Mouse (Mus musculus): Measurements from ENCODE around the gene Abcb5.
"Not testable (repeated sequence)": the region's sequence is repeated elsewhere in the genome, so short reads cannot be mapped to it uniquely, and the experiment has no call there.

Gene Abcb5

DNA sequence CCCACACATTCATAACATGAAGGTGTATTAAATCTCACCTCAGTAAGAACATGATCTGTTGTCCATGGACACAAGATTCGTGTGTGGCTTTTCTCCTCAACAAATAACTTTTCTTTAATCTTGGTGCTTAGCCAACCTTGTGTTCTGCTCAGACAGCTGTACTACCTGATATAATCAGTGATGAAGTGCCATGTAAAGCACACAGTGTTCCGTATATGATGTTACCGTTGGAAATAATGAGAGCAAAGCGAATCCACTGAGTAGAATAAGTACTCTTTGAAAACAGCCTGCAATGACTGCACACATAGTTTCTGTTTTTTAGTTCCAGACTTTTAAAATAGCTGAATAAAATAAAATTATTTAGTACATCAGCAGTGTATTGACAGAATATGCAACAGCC is at the start of gene Abcb5:
TSS of gene Abcb5 (minus strand) at position 101 of the 400 bp plus-strand sequence.
- DNase-seq (ENCODE audit: low spot score in 2 of 2) = no peak

DNA sequence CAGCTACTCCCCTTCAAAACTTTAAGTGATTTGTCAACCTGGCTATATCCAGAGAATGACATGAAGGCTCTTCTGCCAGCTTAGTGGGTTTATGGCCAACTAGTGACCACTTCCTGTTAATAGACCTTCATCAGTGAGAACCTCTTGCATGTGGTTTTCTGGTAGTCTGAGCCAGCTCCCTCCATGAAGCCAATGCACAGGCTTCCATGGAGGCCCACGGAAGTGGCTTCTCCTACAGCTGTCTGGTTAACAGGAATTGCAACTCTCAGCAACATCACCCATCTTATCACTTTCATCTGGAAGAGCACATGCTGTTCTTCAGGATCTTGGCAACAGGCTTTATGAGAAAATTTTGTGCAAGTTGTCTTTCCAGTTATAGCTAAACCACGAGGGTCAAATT is 33.0 kb upstream of the Abcb5 start:
- DNase-seq (ENCODE audit: low spot score in 2 of 2) = no peak

DNA sequence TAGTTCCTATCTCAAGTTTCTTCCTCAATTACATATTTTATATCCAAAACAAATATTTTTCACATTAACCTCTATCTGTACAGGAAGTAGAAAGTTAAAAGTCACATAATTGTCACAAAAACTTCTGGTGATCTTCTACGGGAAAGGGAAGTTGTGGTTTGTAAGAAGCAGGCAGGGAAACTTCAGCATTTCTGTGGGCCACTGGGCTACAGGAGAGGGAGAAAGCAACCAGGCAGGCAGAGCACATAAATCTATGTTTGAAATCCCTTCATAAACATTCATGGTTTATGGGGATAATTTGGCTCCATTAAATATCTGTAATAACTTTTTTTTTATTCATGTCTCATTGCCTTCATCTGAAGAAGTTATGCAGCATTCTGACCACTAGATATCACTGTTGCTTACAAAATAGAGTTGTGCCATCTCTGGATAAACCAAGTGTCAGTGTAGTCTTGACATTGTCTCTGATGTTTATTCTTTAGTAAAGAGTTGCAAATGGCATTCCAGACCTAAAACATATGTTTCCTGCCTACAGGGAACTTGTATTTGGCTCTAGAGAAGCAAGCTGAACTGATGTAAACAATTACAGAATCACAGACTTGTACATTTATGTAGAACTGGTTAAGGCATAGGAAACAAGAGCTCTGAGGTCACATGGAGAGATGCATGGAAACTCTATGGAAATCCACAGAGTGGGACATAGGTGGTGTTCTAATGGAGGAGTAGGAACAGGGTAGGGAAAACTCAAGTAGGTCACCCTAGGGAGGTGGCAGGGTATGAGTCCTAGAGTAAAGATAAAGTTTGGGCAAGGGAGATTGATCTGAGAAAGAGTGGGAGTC is 28.3 kb upstream of the Abcb5 start:
- DNase-seq (ENCODE audit: low spot score in 2 of 2) = no peak

DNA sequence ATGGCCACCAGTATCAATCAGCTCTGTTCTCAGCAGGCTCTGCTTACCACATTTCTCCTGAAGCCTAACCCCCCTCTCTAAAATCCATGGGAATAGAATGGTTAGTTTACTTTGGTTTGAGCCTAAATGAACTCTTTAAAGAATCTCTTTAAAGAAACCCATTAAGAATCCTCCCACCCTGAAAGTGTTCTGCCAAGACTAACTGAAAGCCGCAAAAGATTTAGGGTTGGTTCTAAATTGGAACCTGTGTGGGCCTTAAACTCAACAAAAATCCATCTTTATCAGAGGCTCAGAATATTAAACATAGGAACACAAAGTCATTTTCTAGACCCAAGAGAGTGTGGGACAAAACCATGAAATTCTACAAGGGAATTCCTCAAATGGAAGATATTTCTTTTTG is 18.6 kb upstream of the Abcb5 start:
- DNase-seq (ENCODE audit: low spot score in 2 of 2) = no peak

DNA sequence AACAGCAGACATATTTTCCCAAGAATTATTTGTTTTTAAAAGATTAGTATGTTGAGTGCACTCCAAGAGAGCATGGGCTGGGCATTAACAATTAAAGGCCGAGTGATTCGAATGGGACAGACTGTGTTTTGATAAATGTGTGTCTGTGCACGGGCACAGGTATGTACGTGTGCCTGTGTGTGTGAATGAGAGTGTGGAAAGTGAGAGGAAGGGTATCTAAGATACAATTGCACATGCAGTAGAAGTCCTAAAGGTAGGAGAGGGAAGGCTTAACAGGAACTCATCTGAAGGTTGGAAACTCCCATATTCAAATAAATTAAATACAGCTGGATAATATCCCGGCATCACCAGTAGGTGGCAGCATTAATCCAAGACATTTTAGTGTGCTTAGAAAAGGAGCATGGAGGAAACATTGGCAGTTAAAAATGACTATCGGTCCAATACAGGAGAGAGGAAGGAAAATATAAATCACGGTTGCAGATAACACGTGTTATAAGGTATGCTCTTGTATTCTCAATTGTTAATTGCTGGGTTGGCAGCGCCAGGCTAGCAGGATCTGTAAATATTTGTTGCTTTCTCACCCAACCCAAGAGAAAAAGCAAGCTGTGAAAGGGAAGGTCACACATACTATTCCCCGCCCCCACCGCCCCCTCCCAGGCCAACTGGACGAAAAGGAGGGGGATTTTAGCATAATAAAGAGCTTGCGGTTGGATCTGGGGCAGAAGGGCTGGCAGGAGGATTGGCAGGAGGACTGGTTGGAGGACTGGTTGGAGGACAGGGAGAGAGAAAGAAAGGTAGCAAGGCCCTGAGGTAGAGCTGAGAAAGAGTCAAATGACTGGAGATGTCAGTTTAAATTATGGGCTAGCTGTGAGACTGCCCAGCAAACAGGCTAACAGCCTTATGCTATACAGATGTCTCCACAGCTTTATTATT is 35.6 kb downstream of the Abcb5 start:
- DNase-seq (ENCODE audit: low spot score in 2 of 2) = peak; percentile 47 to 53

DNA sequence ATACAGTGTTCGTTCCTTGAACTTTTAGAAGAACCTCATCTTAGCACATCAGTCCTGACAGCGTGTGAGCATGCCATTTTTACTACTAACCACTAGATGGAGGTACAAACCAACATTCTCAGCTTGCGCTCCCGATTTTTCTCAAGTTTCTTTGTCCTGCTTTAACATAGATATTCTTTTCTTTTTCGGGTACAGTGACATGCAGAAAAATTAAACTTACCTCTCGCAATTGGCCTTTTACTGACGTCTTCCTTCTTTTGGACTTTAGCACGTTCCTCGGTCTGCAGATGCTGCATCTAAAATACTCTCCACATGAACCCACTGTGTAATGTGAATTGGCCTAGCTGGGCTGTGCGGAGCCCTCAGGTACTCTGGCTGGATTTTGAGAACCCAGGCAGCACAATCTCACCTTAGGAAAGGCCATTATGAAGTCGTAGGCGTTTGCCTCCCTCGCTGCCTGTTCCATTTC is 39.4 kb downstream of the Abcb5 start:
- no peak for DNase-seq (ENCODE audit: low spot score in 2 of 2)

DNA sequence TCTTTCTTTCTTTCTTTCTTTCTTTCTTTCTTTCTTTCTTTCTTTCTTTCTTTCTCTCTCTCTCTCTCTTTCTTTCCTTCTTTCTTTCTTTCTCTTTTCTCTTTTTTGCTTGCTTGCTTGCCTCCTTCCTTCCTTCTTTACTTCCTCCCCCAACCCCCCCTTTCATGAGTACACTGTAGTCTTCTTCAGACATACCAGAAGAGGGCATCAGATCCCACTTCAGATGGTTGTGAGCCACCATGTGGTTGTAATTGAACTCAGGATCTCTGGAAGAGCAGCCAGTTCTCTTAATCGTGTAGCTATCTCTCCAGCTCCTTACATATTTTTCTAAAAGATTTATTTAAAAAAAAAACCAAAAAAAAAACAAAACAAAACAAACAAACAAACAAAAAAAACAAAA is 42.3 kb downstream of the Abcb5 start:
- not testable (repeated sequence) for DNase-seq (ENCODE audit: low spot score in 2 of 2)

DNA sequence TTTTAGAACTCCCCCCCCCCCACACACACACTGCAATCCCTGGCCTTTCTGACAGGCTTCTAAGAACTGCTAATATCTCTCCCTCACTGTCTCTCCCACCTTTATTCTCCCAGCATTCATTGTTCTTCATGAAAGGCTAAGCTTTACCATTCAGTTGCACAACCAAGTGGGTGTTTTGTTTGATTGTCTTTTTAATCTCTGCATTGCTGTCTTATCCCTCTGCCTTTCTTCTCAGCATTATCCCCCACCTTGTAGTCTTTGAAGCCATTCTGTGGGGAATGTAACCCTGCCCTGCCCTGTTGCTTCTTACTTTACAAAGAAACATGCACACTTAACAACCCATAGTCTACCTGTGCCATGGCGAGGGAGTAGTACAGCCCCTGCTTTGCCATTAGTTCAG is 48.5 kb downstream of the Abcb5 start:
- DNase-seq (ENCODE audit: low spot score in 2 of 2) = no peak

DNA sequence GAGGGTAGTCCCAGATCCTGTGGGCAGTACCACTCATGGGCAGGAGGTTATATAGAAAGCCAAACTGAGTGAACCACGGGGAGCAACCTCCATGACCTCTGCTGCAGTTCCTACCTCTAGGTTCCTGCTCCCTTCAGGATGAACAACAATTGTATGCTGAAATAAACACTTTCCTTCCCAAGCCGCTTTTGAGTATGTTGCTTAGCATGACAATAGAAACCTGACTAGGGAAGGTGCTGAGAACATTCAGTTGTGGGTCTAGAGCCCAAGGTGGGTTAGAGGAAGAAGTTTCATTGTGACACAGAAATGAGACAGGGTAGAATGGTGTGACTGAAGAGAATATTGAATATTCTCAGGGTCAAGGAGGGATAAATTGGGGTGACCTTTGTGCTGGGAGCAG is 55.9 kb downstream of the Abcb5 start:
- no peak for DNase-seq (ENCODE audit: low spot score in 2 of 2)

DNA sequence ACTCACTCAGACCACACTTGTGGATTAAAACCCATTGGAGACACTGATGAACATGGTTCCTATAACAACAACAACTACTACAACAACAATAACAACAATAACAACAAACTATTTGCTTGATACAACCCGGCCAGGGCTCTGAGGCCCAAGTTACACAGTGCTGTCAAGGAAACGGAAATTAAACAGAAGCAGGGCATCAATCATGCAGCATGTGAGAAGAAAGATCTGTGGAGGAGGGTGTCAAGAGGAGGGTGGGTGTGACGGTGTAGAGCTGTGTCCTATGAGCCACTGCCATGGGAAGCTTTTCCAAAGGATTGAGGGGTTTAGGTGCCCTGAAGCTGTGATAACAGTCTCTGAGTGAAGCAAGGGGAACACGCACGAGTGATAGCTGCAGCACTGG is 64.0 kb downstream of the Abcb5 start:
- DNase-seq (ENCODE audit: low spot score in 2 of 2) = no peak

DNA sequence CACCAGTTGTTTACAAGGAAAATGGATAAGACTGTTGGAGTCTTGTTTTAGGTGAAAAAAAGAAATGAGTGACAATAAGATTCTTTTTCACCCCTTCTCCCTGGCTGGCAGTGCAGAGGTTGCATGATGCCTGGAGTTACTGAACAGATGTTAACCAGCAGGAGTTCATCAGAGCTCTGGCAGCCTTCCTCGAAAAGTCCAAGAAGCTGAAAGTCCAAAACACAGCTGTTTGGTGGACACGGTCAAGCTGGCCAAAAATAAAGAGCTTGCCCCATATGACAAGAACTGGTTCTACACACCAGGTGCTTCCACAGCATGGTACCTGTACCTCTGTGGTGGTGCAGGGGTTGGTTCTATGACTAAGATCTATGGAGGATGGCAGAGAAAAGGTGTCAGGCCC is 78.3 kb downstream of the Abcb5 start:
- no peak for DNase-seq (ENCODE audit: low spot score in 2 of 2)

DNA sequence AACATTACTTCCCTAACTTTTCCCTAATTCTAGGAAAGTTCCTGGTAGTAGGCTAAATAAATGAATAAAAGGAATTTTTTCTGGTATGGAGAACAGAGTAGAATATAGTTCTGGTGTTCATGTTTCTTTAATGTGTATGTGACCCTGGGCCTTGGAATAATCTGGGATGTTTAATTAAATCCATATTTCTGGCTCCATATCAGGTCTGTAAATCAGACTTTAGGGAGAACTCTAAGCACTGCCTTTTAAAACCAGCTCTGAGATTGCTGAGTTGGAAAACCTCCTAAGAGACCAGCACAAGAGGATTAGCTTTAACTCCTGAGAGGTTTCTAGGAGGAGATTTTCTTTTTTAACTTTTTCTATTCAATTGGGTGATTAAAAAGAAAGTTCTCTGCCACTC is 83.4 kb downstream of the Abcb5 start:
- DNase-seq (ENCODE audit: low spot score in 2 of 2) = no peak

DNA sequence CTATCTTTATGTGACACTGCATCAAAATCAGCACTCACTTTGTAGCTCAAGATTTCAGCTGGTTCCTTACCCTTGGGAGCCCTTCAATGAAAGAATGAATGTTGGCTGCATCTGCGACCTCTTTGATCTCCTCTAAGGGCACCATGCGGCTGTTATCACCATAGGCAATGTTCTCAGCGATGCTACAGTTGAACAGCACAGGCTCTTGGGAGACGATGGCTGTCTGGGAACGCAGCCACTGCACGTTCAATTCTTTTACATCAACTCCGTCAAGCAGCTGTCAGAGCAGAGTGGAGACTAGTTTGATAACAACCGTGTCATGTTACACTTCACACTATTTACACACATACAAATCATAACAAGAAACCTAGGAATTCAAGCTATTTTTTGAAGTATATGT is 93.5 kb downstream of the Abcb5 start:
- no peak for DNase-seq (ENCODE audit: low spot score in 2 of 2)

DNA sequence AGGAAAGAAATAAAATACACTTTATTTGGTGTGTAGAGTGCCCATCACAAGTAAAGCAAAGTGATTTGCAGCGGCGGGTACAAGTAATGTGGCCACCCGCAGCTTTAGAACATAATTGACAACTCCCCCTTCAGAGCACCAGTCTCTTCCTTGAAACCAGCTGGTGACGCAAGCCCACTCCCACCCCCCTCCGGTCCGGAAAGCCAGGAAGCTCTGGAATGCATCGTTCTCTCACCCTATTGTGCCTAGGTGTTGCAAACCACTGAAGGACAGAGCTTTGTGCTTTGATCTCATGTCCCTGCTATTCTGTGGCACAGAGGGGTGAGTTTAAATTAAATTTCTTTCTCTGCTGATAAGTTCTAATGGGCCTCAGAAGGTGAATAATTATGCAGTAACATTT is 110.1 kb downstream of the Abcb5 start:
- no peak for DNase-seq (ENCODE audit: low spot score in 2 of 2)

DNA sequence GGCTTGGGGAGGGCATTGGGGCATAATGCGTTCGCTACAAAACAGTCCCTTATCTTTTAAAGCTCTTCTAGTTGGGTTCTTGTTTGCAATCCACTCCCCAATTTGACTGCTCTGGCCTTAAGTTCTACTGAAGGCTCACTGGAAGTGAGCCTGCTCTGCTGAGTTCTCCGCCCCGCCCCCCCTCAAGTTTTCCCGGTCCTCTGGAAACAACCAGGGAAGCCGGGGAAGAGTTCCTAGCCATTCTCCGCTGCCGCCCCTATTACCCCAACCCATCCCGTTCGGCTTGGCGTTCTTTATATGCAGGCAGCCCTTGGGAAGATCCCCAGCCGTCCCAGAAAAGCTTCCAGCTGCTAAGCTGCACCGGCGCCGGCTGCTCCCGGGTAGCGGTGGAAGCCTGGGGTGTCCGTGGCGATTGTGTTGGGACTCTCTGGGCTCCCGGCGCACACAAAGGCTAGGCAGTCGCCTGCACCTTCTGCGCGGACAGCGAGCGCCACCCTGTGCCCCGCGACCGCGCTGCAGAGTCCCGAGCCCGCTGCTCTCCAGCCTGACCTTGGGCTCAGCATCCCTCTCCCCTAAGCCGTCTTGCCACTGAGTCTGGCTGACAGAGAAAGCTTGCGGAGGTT is 111.3 kb downstream of the Abcb5 start:
- DNase-seq (ENCODE audit: low spot score in 2 of 2) = peak in 1 of 2 experiments; percentile 38

DNA sequence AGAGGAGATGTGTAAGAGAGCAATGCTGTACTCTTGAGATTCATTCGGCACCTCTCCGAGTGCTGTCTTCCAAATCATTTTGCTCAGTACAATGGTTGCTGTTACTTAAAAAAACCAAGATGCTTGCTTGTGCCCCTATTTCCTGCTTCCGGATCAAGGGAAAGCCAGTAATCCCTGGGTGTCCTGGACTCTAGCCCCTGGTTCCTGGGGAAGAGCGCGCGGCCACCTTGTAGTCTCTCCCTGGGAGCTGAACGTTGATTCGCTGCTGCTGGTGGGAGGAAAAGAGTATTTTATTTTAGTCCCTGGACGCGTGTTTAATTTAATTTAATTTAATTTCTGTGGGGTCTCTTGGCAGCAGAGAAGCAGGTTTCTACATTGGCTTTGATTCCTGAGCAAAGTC is 111.8 kb downstream of the Abcb5 start:
- DNase-seq (ENCODE audit: low spot score in 2 of 2) = no peak

DNA sequence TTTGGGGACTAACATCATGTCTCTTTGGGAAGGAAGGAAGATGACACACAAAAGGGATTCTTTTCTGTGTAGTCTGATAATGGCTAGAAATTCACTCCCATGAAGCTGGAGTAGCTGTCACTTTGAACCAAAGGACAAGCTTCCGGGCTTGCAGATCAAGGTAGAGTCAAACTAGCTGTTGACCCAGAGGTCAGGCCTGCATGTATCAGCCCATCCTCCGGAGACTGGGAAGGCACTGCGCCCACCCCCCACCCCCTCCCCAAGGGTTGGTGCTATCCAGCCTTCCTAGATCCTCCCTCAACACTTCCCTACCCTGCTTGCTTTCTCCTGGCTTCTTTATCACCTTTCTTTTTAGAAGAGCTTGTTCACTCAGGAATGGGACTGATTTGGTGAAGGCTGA is 112.9 kb downstream of the Abcb5 start:
- DNase-seq (ENCODE audit: low spot score in 2 of 2) = no peak

DNA sequence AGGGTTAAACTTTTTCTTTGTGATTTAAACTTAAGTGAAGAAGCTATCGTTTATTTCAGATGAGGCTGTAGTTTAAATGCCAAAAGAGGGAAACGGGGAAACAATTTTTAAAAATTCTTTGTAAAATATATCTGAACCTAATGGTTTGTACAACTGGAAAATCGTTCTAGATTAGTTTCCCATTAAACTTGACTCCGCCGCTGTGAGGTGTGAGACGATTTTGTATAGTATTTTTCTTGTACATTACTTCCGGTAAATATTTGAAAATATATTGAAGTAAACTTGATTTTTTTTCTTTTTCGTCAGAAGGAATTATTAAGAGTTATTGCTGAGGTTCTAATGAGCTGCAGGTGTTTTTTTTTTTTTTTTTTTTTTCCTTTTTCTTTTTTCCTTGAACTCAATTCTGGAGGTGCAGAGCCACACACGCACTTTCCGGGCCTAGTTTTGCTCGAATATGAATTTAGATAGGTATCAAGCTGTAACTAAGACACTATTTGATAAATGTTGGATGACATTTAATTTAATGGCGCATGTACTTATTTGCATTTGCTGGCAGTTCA is 115.3 kb downstream of the Abcb5 start:
- DNase-seq (ENCODE audit: low spot score in 2 of 2) = no peak

DNA sequence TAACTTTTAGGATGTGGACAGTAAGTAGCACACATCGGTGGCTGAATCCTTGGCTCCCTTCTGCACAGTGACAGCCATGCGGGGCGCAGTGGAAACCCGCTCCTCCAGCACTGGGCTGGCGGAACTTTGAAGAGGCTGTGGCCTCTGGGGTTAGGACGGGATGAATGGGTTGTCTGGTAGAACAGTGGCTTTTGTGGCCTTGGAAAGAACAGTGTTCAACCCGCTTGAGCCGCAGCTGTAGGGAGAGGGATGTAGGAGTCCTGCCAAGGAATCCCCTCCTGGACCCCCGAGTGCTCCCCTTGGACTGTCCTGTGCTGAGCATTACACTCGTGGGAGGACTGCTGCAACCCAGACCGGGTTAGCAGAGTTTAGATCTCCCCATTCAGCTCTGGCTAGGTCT is 116.2 kb downstream of the Abcb5 start:
- DNase-seq (ENCODE audit: low spot score in 2 of 2) = no peak

DNA sequence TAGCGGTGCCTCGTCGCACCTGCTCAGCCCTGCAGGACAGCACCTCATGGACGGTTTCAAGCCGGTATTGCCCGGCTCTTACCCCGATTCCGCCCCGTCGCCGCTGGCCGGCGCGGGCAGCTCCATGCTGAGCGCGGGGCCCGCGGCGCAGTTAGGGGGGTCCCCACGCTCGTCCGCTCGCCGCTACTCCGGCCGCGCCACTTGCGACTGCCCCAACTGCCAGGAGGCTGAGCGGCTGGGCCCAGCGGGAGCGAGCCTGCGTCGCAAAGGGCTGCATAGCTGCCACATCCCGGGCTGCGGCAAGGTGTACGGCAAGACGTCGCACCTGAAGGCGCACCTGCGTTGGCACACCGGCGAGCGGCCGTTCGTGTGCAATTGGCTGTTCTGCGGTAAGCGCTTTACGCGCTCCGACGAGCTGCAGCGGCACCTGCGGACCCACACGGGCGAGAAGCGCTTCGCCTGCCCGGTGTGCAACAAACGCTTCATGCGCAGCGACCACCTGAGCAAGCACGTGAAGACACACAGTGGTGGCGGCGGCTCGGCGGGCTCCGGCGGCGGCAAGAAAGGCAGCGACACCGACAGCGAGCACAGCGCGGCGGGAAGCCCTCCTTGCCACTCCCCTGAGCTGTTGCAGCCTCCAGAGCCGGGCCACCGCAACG is 116.9 kb downstream of the Abcb5 start:
- DNase-seq (ENCODE audit: low spot score in 2 of 2) = no peak

DNA sequence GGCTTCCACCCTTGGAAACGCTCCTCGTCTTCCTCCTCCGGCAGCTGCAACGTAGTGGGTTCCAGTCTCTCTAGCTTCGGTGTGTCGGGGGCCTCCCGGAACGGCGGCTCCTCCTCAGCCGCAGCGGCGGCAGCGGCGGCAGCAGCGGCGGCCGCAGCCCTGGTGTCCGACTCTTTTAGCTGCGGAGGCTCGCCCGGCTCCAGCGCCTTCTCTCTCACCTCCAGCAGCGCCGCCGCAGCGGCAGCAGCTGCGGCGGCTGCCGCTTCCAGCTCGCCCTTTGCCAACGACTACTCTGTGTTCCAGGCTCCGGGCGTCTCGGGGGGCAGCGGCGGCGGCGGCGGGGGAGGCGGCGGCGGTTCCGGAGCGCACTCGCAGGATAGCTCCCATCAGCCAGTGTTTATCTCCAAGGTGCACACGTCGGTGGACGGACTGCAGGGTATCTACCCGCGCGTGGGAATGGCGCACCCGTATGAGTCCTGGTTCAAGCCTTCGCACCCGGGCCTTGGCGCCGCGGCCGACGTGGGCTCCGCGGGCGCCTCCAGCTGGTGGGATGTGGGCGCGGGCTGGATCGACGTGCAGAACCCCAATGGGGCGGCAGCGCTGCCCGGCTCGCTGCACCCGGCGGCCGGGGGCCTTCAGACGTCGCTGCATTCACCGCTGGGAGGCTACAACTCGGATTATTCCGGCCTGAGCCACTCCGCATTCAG is 117.6 kb downstream of the Abcb5 start:
- no peak for DNase-seq (ENCODE audit: low spot score in 2 of 2)
